Mouse (Mus musculus): Measurements from ENCODE around the gene Klhl13. TPM values are rescaled to one million over a fixed set of nuclear protein-coding genes. Genes with fewer than 3 reads are reported as not detected.

Klhl13 gene
- 0.19 and 0.61 TPM in 2 replicates for polyA plus RNA-seq (2012; rRNA removed)

DNA sequence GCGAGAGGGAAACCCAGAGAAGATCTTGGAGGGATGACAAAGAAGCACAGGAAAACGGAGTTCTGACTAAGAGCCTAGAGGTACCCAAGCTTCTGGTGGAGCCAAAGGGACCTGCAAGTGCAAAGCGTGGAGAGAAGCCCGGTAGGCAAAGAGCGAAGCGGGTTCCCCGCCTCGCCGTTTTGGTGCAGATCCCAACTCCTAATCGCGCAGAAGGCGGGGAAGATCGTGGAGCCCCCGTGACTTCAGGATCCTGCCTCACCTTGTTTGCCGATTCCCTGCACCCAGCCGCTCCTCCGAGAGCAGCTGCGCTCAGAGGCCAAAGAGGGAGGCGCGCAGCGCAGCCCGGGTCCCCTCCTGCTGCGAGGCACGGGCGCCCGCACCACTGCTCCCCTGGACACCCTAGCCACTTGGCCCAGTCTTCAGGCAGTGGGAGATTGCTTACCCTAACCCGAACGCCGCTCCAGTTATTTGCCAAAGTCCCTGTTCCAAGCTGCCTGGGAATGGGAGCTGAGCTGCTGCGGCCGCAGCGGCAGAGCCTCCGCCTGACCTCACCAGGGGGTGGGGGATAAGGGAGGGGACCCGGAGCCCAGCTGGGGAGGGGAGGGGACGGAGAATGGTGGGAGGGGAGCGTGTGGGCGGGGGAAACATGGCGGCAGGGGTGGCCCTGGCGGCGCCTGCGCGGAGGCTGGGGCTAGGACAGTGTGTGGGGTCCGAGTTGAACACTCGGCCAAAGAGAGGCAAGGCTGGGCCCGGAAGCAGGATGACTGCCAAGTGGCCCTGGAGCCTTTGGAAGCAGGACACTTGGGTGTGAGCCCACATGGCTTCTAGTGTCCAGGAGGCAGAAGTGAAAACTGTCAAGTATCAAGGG is at the start of gene Klhl13:
Gene Klhl13, minus strand, starts transcription at position 569 of the 868 bp plus-strand sequence.

